Comparison of ENCODE assay signal across 10 mouse cellular contexts in genomic region chr8:107104547-107104946, GRCm38 (mm10). TPM values are rescaled to one million over a fixed set of nuclear protein-coding genes. Genes with fewer than 3 reads are reported as not detected.
A peak's percentile ranks its signal among the peaks of the same experiment; 100 is the strongest.
DNase-seq lines count a peak whose midpoint lies in the region; ATAC-seq and TF ChIP-seq lines count a peak whose summit lies in the region.
"Had no signal": no experiment of that assay in that cellular context is flagged by ENCODE, and none has a peak within 500 bp of the region (broad histone marks: within the 10 kb centered on the region; RNA-seq: fewer than 3 reads in every experiment).

No protein-coding gene starts in this region.

- no peak overlapping the region for H3K27ac ChIP-seq in liver, embryonic 12.5 days
- H3K27ac ChIP-seq in embryonic facial prominence, embryonic 10.5 days (replicated peaks), result no peak overlapping the region
- no peak overlapping the region for H3K27ac ChIP-seq in hindbrain, postnatal 0 days
- no peak overlapping the region for H3K27ac ChIP-seq in liver, embryonic 11.5 days (ENCODE audit: low read depth, low read length)
- H3K27ac ChIP-seq: midbrain, embryonic 12.5 days had no signal

- 8% methylated on average over 4 of the region's 4 CpGs for WGBS in liver, embryonic 12.5 days (ENCODE audit: insufficient replicate concordance)
- 13% methylated on average over 4 of the region's 4 CpGs for WGBS in embryonic facial prominence, embryonic 10.5 days
- 8% methylated on average over 4 of the region's 4 CpGs for WGBS in hindbrain, postnatal 0 days
- 15% methylated on average over 4 of the region's 4 CpGs for WGBS in liver, embryonic 11.5 days

- H3K27me3 ChIP-seq in liver, embryonic 12.5 days (replicated peaks), result no peaks in the 10 kb centered on the region
- H3K27me3 ChIP-seq in embryonic facial prominence, embryonic 10.5 days (replicated peaks; ENCODE audit: low read depth, poor library complexity, severe bottlenecking), result no peaks in the 10 kb centered on the region
- no peaks in the 10 kb centered on the region for H3K27me3 ChIP-seq in hindbrain, postnatal 0 days (ENCODE audit: insufficient read depth, low read length)
- H3K27me3 ChIP-seq in liver, embryonic 11.5 days (replicated peaks; ENCODE audit: control insufficient read depth, insufficient read depth, low read length), result no peaks in the 10 kb centered on the region
- H3K27me3 ChIP-seq: midbrain, embryonic 12.5 days had no signal

- ATAC-seq in liver, embryonic 12.5 days, result no peak
- no peak for ATAC-seq in hindbrain, postnatal 0 days
- ATAC-seq in liver, embryonic 11.5 days (replicated peaks; ENCODE audit: low FRiP score), result no peak; the same call in 1 of the 2 replicates

- no peak overlapping the region for H3K4me2 ChIP-seq in liver, embryonic 12.5 days
- no peak overlapping the region for H3K4me2 ChIP-seq in hindbrain, postnatal 0 days (ENCODE audit: low read depth, low read length)
- H3K4me2 ChIP-seq in liver, embryonic 11.5 days, result no peak overlapping the region
- H3K4me2 ChIP-seq: midbrain, embryonic 12.5 days had no signal

- H3K4me3 ChIP-seq in liver, embryonic 12.5 days, result no peak overlapping the region
- no peak overlapping the region for H3K4me3 ChIP-seq in embryonic facial prominence, embryonic 10.5 days
- no peak overlapping the region for H3K4me3 ChIP-seq in hindbrain, postnatal 0 days (ENCODE audit: low read length)
- H3K4me3 ChIP-seq in liver, embryonic 11.5 days (ENCODE audit: low read depth, low read length), result no peak overlapping the region
- H3K4me3 ChIP-seq: erythroblast, embryonic 14.5 days; midbrain, embryonic 12.5 days had no signal

- H3K9ac ChIP-seq in liver, embryonic 12.5 days, result no peak overlapping the region
- H3K9ac ChIP-seq in hindbrain, postnatal 0 days (replicated peaks; ENCODE audit: low read length), result no peak overlapping the region
- no peak overlapping the region for H3K9ac ChIP-seq in liver, embryonic 11.5 days (ENCODE audit: low read depth, low read length)
- H3K9ac ChIP-seq: midbrain, embryonic 12.5 days had no signal

- no peaks in the 10 kb centered on the region for H3K36me3 ChIP-seq in liver, embryonic 12.5 days
- no peaks in the 10 kb centered on the region for H3K36me3 ChIP-seq in embryonic facial prominence, embryonic 10.5 days (replicated peaks)
- no peaks in the 10 kb centered on the region for H3K36me3 ChIP-seq in hindbrain, postnatal 0 days (ENCODE audit: insufficient read depth, low read length)
- H3K36me3 ChIP-seq in liver, embryonic 11.5 days (ENCODE audit: control insufficient read depth, insufficient read depth, low read length), result no peaks in the 10 kb centered on the region
- H3K36me3 ChIP-seq: midbrain, embryonic 12.5 days had no signal

- no peaks in the 10 kb centered on the region; the same call in 1 of the 2 replicates for H3K4me1 ChIP-seq in liver, embryonic 12.5 days
- peaks cover 9% of the 10 kb centered on the region for H3K4me1 ChIP-seq in embryonic facial prominence, embryonic 10.5 days
- H3K4me1 ChIP-seq in hindbrain, postnatal 0 days (ENCODE audit: insufficient read depth, low read length), result no peaks in the 10 kb centered on the region
- H3K4me1 ChIP-seq in liver, embryonic 11.5 days (replicated peaks; ENCODE audit: control insufficient read depth, insufficient read depth, low read length), result no peaks in the 10 kb centered on the region; the same call in 1 of the 2 replicates
- H3K4me1 ChIP-seq: midbrain, embryonic 12.5 days had no signal

- peak; percentile 79 for DNase-seq in liver
- peak; percentile 91 for DNase-seq in adrenal gland, postnatal 10 days
- peak; percentile 83 for DNase-seq in embryonic facial prominence, embryonic 10.5 days (ENCODE audit: low spot score)
- DNase-seq in hindbrain, postnatal 0 days (ENCODE audit: low spot score), result peak; percentile 82
- DNase-seq in liver, embryonic 11.5 days (ENCODE audit: low spot score), result peak; percentile 62
- peak; percentile 73 for DNase-seq in ovary, postnatal 36 days (ENCODE audit: low spot score)
- peak; percentile 81 for DNase-seq in thymus, postnatal 14 days

- TF ChIP-seq CTCF in hindbrain, postnatal 0 days (IDR thresholded peaks at IDR 0.05; ENCODE audit: low read depth), result peak; percentile 89

- no peaks in the 10 kb centered on the region for H3K9me3 ChIP-seq in liver, embryonic 12.5 days (replicated peaks)
- no peaks in the 10 kb centered on the region for H3K9me3 ChIP-seq in embryonic facial prominence, embryonic 10.5 days
- H3K9me3 ChIP-seq in hindbrain, postnatal 0 days (ENCODE audit: low read length), result no peaks in the 10 kb centered on the region
- no peaks in the 10 kb centered on the region for H3K9me3 ChIP-seq in liver, embryonic 11.5 days (ENCODE audit: control insufficient read depth, low read length)
- H3K9me3 ChIP-seq: midbrain, embryonic 12.5 days had no signal

RNA-seq across cellular contexts. Expression of gene Terf2, which starts 8.2 kb away (rescaled TPM):
- 9.2 and 11.5 TPM in 2 replicates for polyA plus RNA-seq in liver, embryonic 12.5 days (2016; fragmentation: Nextera tagmentation; extraction: Ambion mirVana)
- 10 to 100 TPM; 22.0 to 26.4 TPM for total RNA-seq in adrenal gland, postnatal 10 days (2021)
- polyA plus RNA-seq in embryonic facial prominence, embryonic 10.5 days (2016; fragmentation: Nextera tagmentation; extraction: Ambion mirVana), result 18.5 and 20.5 TPM in 2 replicates
- total RNA-seq in hindbrain, postnatal 0 days (2014; rRNA removed), result 15.5 TPM in 2 replicates
- polyA plus RNA-seq in hindbrain, postnatal 0 days (2015; fragmentation: Nextera tagmentation; extraction: Ambion mirVana), result 22.9 and 23.2 TPM in 2 replicates
- polyA plus RNA-seq in liver, embryonic 11.5 days (2014; fragmentation: Nextera tagmentation; extraction: Ambion mirVana), result 8.7 and 11.3 TPM in 2 replicates

RNA-seq across cellular contexts. Expression of gene Tmed6, which starts 39.1 kb away (rescaled TPM):
- polyA plus RNA-seq in liver, embryonic 12.5 days (2016; fragmentation: Nextera tagmentation; extraction: Ambion mirVana), result 5.6 and 5.7 TPM in 2 replicates
- total RNA-seq in adrenal gland, postnatal 10 days (2021), result not detected
- polyA plus RNA-seq in embryonic facial prominence, embryonic 10.5 days (2016; fragmentation: Nextera tagmentation; extraction: Ambion mirVana), result not detected in 2 replicates
- total RNA-seq in hindbrain, postnatal 0 days (2014; rRNA removed), result not detected in 2 replicates
- polyA plus RNA-seq in hindbrain, postnatal 0 days (2015; fragmentation: Nextera tagmentation; extraction: Ambion mirVana), result not detected in 2 replicates
- 4.8 and 5.9 TPM in 2 replicates for polyA plus RNA-seq in liver, embryonic 11.5 days (2014; fragmentation: Nextera tagmentation; extraction: Ambion mirVana)
- polyA plus RNA-seq: erythroblast, embryonic 14.5 days; midbrain, embryonic 12.5 days had no signal

RNA-seq across cellular contexts. Expression of gene Cyb5b, which starts 45.9 kb away (rescaled TPM):
- 51.8 and 52.5 TPM in 2 replicates for polyA plus RNA-seq in liver, embryonic 12.5 days (2016; fragmentation: Nextera tagmentation; extraction: Ambion mirVana)
- 100 to 1,000 TPM; 216 to 248 TPM for total RNA-seq in adrenal gland, postnatal 10 days (2021)
- 138 and 149 TPM in 2 replicates for polyA plus RNA-seq in embryonic facial prominence, embryonic 10.5 days (2016; fragmentation: Nextera tagmentation; extraction: Ambion mirVana)
- total RNA-seq in hindbrain, postnatal 0 days (2014; rRNA removed), result 89.5 and 95.2 TPM in 2 replicates
- polyA plus RNA-seq in hindbrain, postnatal 0 days (2015; fragmentation: Nextera tagmentation; extraction: Ambion mirVana), result 81.6 and 82.9 TPM in 2 replicates
- polyA plus RNA-seq in liver, embryonic 11.5 days (2014; fragmentation: Nextera tagmentation; extraction: Ambion mirVana), result 77.1 and 85.4 TPM in 2 replicates

RNA-seq across cellular contexts. Expression of gene Nip7, which starts 47.9 kb away (rescaled TPM):
- 83.4 and 83.8 TPM in 2 replicates for polyA plus RNA-seq in liver, embryonic 12.5 days (2016; fragmentation: Nextera tagmentation; extraction: Ambion mirVana)
- total RNA-seq in adrenal gland, postnatal 10 days (2021), result 10 to 100 TPM; 32.9 to 48.6 TPM
- polyA plus RNA-seq in embryonic facial prominence, embryonic 10.5 days (2016; fragmentation: Nextera tagmentation; extraction: Ambion mirVana), result 122 and 123 TPM in 2 replicates
- 16.1 and 20.7 TPM in 2 replicates for total RNA-seq in hindbrain, postnatal 0 days (2014; rRNA removed)
- 58.1 and 59.5 TPM in 2 replicates for polyA plus RNA-seq in hindbrain, postnatal 0 days (2015; fragmentation: Nextera tagmentation; extraction: Ambion mirVana)
- polyA plus RNA-seq in liver, embryonic 11.5 days (2014; fragmentation: Nextera tagmentation; extraction: Ambion mirVana), result 131 and 132 TPM in 2 replicates

RNA-seq across cellular contexts. Expression of gene Cog8, which starts 48.1 kb away (rescaled TPM):
- polyA plus RNA-seq in liver, embryonic 12.5 days (2016; fragmentation: Nextera tagmentation; extraction: Ambion mirVana), result 31.2 and 32.2 TPM in 2 replicates
- total RNA-seq in adrenal gland, postnatal 10 days (2021), result 10 to 100 TPM; 24.2 to 26.6 TPM
- 40.5 and 41.3 TPM in 2 replicates for polyA plus RNA-seq in embryonic facial prominence, embryonic 10.5 days (2016; fragmentation: Nextera tagmentation; extraction: Ambion mirVana)
- 47.9 and 48.8 TPM in 2 replicates for total RNA-seq in hindbrain, postnatal 0 days (2014; rRNA removed)
- 33.0 and 33.2 TPM in 2 replicates for polyA plus RNA-seq in hindbrain, postnatal 0 days (2015; fragmentation: Nextera tagmentation; extraction: Ambion mirVana)
- 40.4 and 40.6 TPM in 2 replicates for polyA plus RNA-seq in liver, embryonic 11.5 days (2014; fragmentation: Nextera tagmentation; extraction: Ambion mirVana)
